Mouse (Mus musculus): ENCODE data around the gene C1ql4.

DNA sequence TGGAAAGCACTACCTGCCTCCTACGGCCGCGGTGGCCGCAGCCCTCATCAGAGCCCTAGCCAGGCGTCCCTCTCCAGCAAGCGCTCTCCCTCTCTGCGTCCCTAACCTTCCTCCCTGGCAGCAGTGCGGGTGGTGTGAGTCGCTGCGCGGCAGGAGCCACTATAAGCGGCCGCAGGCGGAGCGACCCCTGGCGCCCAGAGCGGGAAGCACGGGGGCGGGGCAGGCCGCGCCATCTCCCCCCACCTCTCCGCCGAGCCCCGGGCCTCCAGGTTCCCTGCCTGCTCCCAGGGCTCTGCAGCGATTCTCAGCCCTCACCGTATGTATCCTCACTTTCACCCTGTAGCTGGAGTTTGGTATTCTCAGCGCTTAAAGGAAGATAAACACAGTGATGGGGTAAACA is 675 bp upstream of the C1ql4 start:
- no peak for TF ChIP-seq FLI1 (IDR thresholded peaks at IDR 0.05; ENCODE audit: low read length)
- no peak for TF ChIP-seq GATA1 (IDR thresholded peaks at IDR 0.05; ENCODE audit: borderline replicate concordance, low read length)
